Mouse (Mus musculus) liver, postnatal 0 days (tissue): ENCODE results near the gene Brsk2.

Experiments used
- CTCF ChIP-seq: sonication (generic); IDR thresholded peaks from 2 replicates; pipeline ENCODE4 v1.5.1; 2016; ENCODE audit warnings: antibody characterized with exemption, low read depth
- EP300 ChIP-seq: IDR thresholded peaks from 2 replicates; pipeline ENCODE4 v1.6.1; 2016; ENCODE audit warnings: antibody characterized with exemption, low read depth, mild to moderate bottlenecking

GRCm38 (mm10) chr7:142045344-142045743, 95.8 kb downstream of the Brsk2 start:
- TF ChIP-seq CTCF (no peak), EP300 (no peak)
